ENCODE assay signal across 8 mouse cellular contexts in the genomic region with DNA sequence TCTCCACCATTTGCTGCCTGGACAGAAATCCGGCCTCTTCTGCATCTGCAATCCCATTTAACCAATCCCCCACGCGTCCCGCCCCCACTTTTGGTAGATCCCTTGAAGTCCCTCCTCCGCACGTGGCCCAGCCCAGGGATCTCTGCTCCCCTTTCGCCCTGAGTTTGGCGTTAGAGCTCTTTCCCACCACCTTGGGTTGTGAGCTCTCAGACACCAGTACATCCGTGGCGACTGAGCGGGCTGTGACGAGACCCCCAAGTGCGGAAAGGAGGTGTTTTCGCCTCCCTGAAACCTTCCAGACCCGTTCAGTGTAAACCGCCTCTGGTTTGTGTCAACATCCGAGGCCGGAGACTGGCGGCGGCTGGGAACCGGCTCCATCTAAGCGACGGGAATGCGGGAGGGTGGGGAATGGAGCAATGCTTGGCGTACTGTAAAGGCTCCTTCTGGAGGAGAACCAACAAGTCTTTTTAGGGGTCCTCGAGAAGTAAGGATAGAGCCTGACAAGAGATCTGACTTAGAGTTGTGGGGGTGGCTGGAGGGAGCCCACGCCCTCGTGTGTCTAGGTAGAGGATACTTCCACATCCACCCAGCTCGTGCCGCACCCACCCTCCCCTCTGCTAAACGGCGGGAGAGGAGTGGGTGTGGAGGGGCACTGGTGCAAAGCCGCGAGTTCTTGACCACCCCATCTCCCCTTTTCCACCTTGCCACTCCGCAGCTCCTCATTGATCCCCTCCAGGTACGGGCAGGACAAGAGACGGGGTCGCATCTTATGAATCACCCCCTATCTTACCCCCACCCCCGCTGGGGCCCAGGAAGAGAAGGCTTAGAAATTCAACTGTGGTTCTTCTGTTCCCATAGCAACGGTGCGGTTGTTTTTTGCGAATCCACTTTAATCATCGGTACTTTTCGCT. TPM values are rescaled to one million over a fixed set of nuclear protein-coding genes. Genes with fewer than 3 reads are reported as not detected.
DNase-seq lines count a peak whose midpoint lies in the region; ATAC-seq and TF ChIP-seq lines count a peak whose summit lies in the region.

A gene (plus strand): TSS at position 900 of the 911 bp plus-strand sequence.

- peak; percentile 74 to 86 for DNase-seq in adrenal gland, adult (ENCODE audit: inconsistent age in 2 of 2, low spot score in 1 of 2)
- no peak for DNase-seq in adrenal gland, adult 8-10 months
- peak; percentile 60 for DNase-seq in forebrain, embryonic 10.5 days (ENCODE audit: extremely low spot score, low spot score)
- peak; percentile 57 to 69 for DNase-seq in left cerebral cortex, postnatal 14 days (ENCODE audit: low spot score in 2 of 2)
- DNase-seq in midbrain, embryonic 11.5 days (ENCODE audit: low spot score, missing footprints), result peak; percentile 94

- no peak for TF ChIP-seq POLR2A in bone marrow macrophage, adult 2 months (IDR thresholded peaks at IDR 0.05; ENCODE audit: borderline replicate concordance, low read depth, low read length)

- ATAC-seq in hindbrain, embryonic 16.5 days, result peak; percentile 67
- ATAC-seq in midbrain, embryonic 11.5 days (ENCODE audit: low FRiP score), result peak; percentile 56
- peak; percentile 71 for ATAC-seq in stomach, embryonic 15.5 days (ENCODE audit: insufficient read depth, low FRiP score, low read depth)

- no peaks in the 10 kb centered on the region for H3K36me3 ChIP-seq in forebrain, embryonic 10.5 days (replicated peaks)
- H3K36me3 ChIP-seq in hindbrain, embryonic 16.5 days (ENCODE audit: control insufficient read depth, insufficient read depth, low read length), result no peaks in the 10 kb centered on the region
- no peaks in the 10 kb centered on the region for H3K36me3 ChIP-seq in midbrain, embryonic 11.5 days (ENCODE audit: control insufficient read depth, insufficient read depth, low read length)
- no peaks in the 10 kb centered on the region for H3K36me3 ChIP-seq in stomach, embryonic 15.5 days

- H3K27ac ChIP-seq in bone marrow macrophage, adult 2 months (ENCODE audit: insufficient read depth, low read depth, low read length), result no peak within 1 kb of the TSS
- peak within 1 kb of the TSS; percentile 35; the same call in 1 of the 2 replicates for H3K27ac ChIP-seq in forebrain, embryonic 10.5 days
- H3K27ac ChIP-seq in hindbrain, embryonic 16.5 days (ENCODE audit: low read depth, low read length), result peak within 1 kb of the TSS; percentile 69
- no peak within 1 kb of the TSS for H3K27ac ChIP-seq in midbrain, embryonic 11.5 days (ENCODE audit: low read depth, low read length)
- H3K27ac ChIP-seq in stomach, embryonic 15.5 days, result 0 out of 2 replicates have a peak within 1 kb of the TSS, but pooled peaks have one; percentile 22

- H3K4me3 ChIP-seq in bone marrow macrophage, adult 2 months (ENCODE audit: insufficient read depth, low read length), result peak within 1 kb of the TSS; percentile 35
- H3K4me3 ChIP-seq in forebrain, embryonic 10.5 days, result peak within 1 kb of the TSS; percentile 58
- peak within 1 kb of the TSS; percentile 49 for H3K4me3 ChIP-seq in hindbrain, embryonic 16.5 days (ENCODE audit: low read length)
- H3K4me3 ChIP-seq in midbrain, embryonic 11.5 days (ENCODE audit: low read depth, low read length), result peak within 1 kb of the TSS; percentile 25
- peak within 1 kb of the TSS; percentile 45 for H3K4me3 ChIP-seq in stomach, embryonic 15.5 days (replicated peaks)

- under 1% methylated on average over 44 of the region's 44 CpGs for WGBS in forebrain, embryonic 10.5 days
- WGBS in hindbrain, embryonic 16.5 days, result under 1% methylated on average over 44 of the region's 44 CpGs
- 1% methylated on average over 44 of the region's 44 CpGs for WGBS in midbrain, embryonic 11.5 days
- under 1% methylated on average over 44 of the region's 44 CpGs for WGBS in stomach, embryonic 15.5 days

- no peaks in the 10 kb centered on the region for H3K9me3 ChIP-seq in forebrain, embryonic 10.5 days
- no peaks in the 10 kb centered on the region for H3K9me3 ChIP-seq in hindbrain, embryonic 16.5 days (ENCODE audit: control insufficient read depth, low read length)
- no peaks in the 10 kb centered on the region for H3K9me3 ChIP-seq in midbrain, embryonic 11.5 days (ENCODE audit: control insufficient read depth, low read length)
- H3K9me3 ChIP-seq in stomach, embryonic 15.5 days, result no peaks in the 10 kb centered on the region

- H3K9ac ChIP-seq in hindbrain, embryonic 16.5 days (ENCODE audit: low read depth, low read length), result peak within 1 kb of the TSS; percentile 61
- peak within 1 kb of the TSS; percentile 34 for H3K9ac ChIP-seq in midbrain, embryonic 11.5 days (ENCODE audit: low read length)
- peak within 1 kb of the TSS; percentile 24; the same call in 1 of the 2 replicates for H3K9ac ChIP-seq in stomach, embryonic 15.5 days

- H3K4me2 ChIP-seq in hindbrain, embryonic 16.5 days (ENCODE audit: low read length), result peak within 1 kb of the TSS; percentile 72
- peak within 1 kb of the TSS; percentile 80 for H3K4me2 ChIP-seq in midbrain, embryonic 11.5 days
- peak within 1 kb of the TSS; percentile 92 for H3K4me2 ChIP-seq in stomach, embryonic 15.5 days

- H3K27me3 ChIP-seq in forebrain, embryonic 10.5 days (ENCODE audit: poor library complexity, severe bottlenecking), result peaks cover 84% of the 10 kb centered on the region
- no peaks in the 10 kb centered on the region; the same call in 1 of the 2 replicates for H3K27me3 ChIP-seq in hindbrain, embryonic 16.5 days (replicated peaks; ENCODE audit: control insufficient read depth, insufficient read depth, low read length)
- peaks cover 38% of the 10 kb centered on the region for H3K27me3 ChIP-seq in midbrain, embryonic 11.5 days (ENCODE audit: control insufficient read depth, insufficient read depth, low read length)
- H3K27me3 ChIP-seq in stomach, embryonic 15.5 days (replicated peaks), result peaks cover 57% of the 10 kb centered on the region

- H3K4me1 ChIP-seq in bone marrow macrophage, adult 2 months (ENCODE audit: control insufficient read depth, insufficient read depth, low read length), result no peaks in the 10 kb centered on the region
- peaks cover 28% of the 10 kb centered on the region for H3K4me1 ChIP-seq in forebrain, embryonic 10.5 days
- peaks cover 15% of the 10 kb centered on the region for H3K4me1 ChIP-seq in hindbrain, embryonic 16.5 days (ENCODE audit: control insufficient read depth, insufficient read depth, low read depth, low read length)
- peaks cover 7% of the 10 kb centered on the region for H3K4me1 ChIP-seq in midbrain, embryonic 11.5 days (ENCODE audit: control insufficient read depth, insufficient read depth, low read length)
- peaks cover 21% of the 10 kb centered on the region for H3K4me1 ChIP-seq in stomach, embryonic 15.5 days

- intact Hi-C loops in left cerebral cortex, postnatal 14 days (cut with DNase I), result no loop called here

- no peak for TF ChIP-seq CTCF in bone marrow macrophage, adult 2 months (IDR thresholded peaks at IDR 0.05; ENCODE audit: low read depth, low read length)

RNA-seq across cellular contexts. Expression of the gene that starts here (rescaled TPM):
- total RNA-seq in adrenal gland, adult 8-10 months (2022), result 1 to 10 TPM; 5.0 to 9.1 (median 7.2) TPM
- polyA plus RNA-seq in bone marrow macrophage, adult 2 months (2012; ENCODE audit: insufficient read depth, insufficient read length, missing spikeins), result not detected in 2 replicates
- 0.30 and 0.73 TPM in 2 replicates for polyA plus RNA-seq in forebrain, embryonic 10.5 days (2016; fragmentation: Nextera tagmentation; extraction: Ambion mirVana)
- 46.7 and 63.6 TPM in 2 replicates for polyA plus RNA-seq in hindbrain, embryonic 16.5 days (2015; fragmentation: Nextera tagmentation; extraction: Ambion mirVana)
- total RNA-seq in left cerebral cortex, postnatal 14 days (2021), result 100 to 1,000 TPM; 350 to 371 TPM
- polyA plus RNA-seq in midbrain, embryonic 11.5 days (2014; fragmentation: Nextera tagmentation; extraction: Ambion mirVana), result 0.38 and 0.94 TPM in 2 replicates
- 3.5 and 3.6 TPM in 2 replicates for polyA plus RNA-seq in stomach, embryonic 15.5 days (2015; fragmentation: Nextera tagmentation; extraction: Ambion mirVana)

Comparison
In these comparisons a context has a peak if more than half of its experiments do, and no peak if none do; other contexts are left out.
1. RNA of the gene that starts here (total RNA-seq): 350 to 371 TPM in left cerebral cortex, postnatal 14 days; 5.0 to 9.1 TPM in adrenal gland, adult 8-10 months; every median in the first group is over 10 times any median in the second.
2. RNA of the gene that starts here (polyA plus RNA-seq): 46.7 to 63.6 TPM in hindbrain, embryonic 16.5 days; 3.5 to 3.6 TPM in stomach, embryonic 15.5 days, 0.38 to 0.94 TPM in midbrain, embryonic 11.5 days, 0.30 to 0.73 TPM in forebrain, embryonic 10.5 days and not detected in bone marrow macrophage, adult 2 months; every median in the first group is over 10 times any median in the second.
3. Peak in DNase-seq, H3K4me3 ChIP-seq and H3K27ac ChIP-seq in forebrain, embryonic 10.5 days; RNA of the gene not detected or under 1 TPM.
4. Peak in DNase-seq, ATAC-seq, H3K4me3 ChIP-seq, H3K9ac ChIP-seq and H3K4me2 ChIP-seq in midbrain, embryonic 11.5 days; RNA of the gene not detected or under 1 TPM.
5. H3K27ac ChIP-seq: peak in hindbrain, embryonic 16.5 days (single experiment) and stomach, embryonic 15.5 days (single experiment); none in bone marrow macrophage, adult 2 months (single experiment) and midbrain, embryonic 11.5 days (single experiment).
6. Peak in every context shown above with its lines, with median percentiles within 50 percentile points of each other: H3K4me3 ChIP-seq, ATAC-seq, H3K4me2 ChIP-seq and H3K9ac ChIP-seq.